Mouse (Mus musculus): ENCODE results near the gene Hist3h2a.

DNA sequence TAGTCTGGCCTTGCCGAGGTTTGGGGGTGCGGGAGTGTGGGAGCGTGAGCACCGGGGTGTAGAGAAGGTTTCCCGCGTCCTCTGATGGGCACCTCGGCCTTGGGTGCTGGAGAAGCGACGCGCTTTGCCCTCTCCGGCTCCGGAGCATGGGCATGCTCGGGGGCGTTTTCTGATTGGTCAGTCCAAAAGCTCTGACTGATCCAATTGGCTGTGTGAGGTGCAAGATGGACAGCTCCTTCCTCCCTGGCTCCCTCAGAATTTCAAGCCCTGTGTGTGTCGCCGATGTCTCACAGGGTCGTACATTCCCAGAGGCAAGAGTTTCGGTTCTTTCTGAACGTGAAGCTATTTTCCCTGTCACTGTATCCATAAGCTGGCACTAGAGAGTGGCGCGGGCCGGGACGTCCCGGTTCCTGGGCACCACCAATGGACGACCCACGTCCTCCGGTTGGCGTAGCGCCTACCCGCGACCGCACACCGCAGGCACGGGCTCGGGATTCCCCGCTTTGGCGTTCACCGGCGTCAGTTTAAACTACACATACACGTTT is 5.5 kb downstream of the Hist3h2a start:
- TF ChIP-seq CTCF (IDR thresholded peaks at IDR 0.05; ENCODE audit: extremely low read depth, insufficient read depth, insufficient read length, insufficient replicate concordance) (no peak), POLR2A (IDR thresholded peaks at IDR 0.05; ENCODE audit: low read depth, low read length) (no peak)
